Comparison of ENCODE assay signal across 14 mouse cellular contexts in genomic region chr9:118151221-118151507, GRCm38 (mm10). TPM values are rescaled to one million over a fixed set of nuclear protein-coding genes. Genes with fewer than 3 reads are reported as not detected.
A peak's percentile ranks its signal among the peaks of the same experiment; 100 is the strongest.
DNase-seq lines count a peak whose midpoint lies in the region; ATAC-seq and TF ChIP-seq lines count a peak whose summit lies in the region.
"Had no signal": no experiment of that assay in that cellular context is flagged by ENCODE, and none has a peak within 500 bp of the region (broad histone marks: within the 10 kb centered on the region; RNA-seq: fewer than 3 reads in every experiment).

No protein-coding gene starts in this region.

- no peaks in the 10 kb centered on the region for H3K9me3 ChIP-seq in hindbrain, postnatal 0 days (ENCODE audit: low read length)
- H3K9me3 ChIP-seq in hindbrain, embryonic 10.5 days = no peaks in the 10 kb centered on the region
- no peaks in the 10 kb centered on the region for H3K9me3 ChIP-seq in neural tube, embryonic 13.5 days
- no peaks in the 10 kb centered on the region for H3K9me3 ChIP-seq in limb, embryonic 13.5 days
- no peaks in the 10 kb centered on the region for H3K9me3 ChIP-seq in neural tube, embryonic 14.5 days (ENCODE audit: control insufficient read depth, low read length)
- H3K9me3 ChIP-seq: intestine, embryonic 15.5 days had no signal

- no peak for ATAC-seq in hindbrain, postnatal 0 days
- ATAC-seq in neural tube, embryonic 13.5 days (ENCODE audit: low read depth) = no peak
- no peak for ATAC-seq in limb, embryonic 13.5 days (ENCODE audit: low FRiP score, low read depth)
- ATAC-seq in neural tube, embryonic 14.5 days (ENCODE audit: low read depth) = no peak
- ATAC-seq: intestine, embryonic 15.5 days had no signal

- no peak for DNase-seq in hindbrain, postnatal 0 days (ENCODE audit: low spot score)
- no peak for DNase-seq in hindbrain, embryonic 10.5 days (ENCODE audit: low spot score)
- DNase-seq in neural tube, embryonic 10.5 days (ENCODE audit: extremely low spot score, low spot score) = no peak
- DNase-seq in thymus, adult 2 months = no peak
- DNase-seq in spleen, postnatal 36 days (ENCODE audit: low spot score in 2 of 2) = no peak
- DNase-seq: gastrocnemius, postnatal 14 days; lung, adult 18-20 months; lung, postnatal 36 days; right cerebral cortex, postnatal 4 days had no signal

- no peaks in the 10 kb centered on the region for H3K27me3 ChIP-seq in hindbrain, postnatal 0 days (ENCODE audit: insufficient read depth, low read length)
- peaks cover 4% of the 10 kb centered on the region; the same call in 1 of the 2 replicates for H3K27me3 ChIP-seq in hindbrain, embryonic 10.5 days (ENCODE audit: insufficient read depth, poor library complexity, severe bottlenecking)
- no peaks in the 10 kb centered on the region for H3K27me3 ChIP-seq in neural tube, embryonic 13.5 days
- H3K27me3 ChIP-seq in limb, embryonic 13.5 days = no peaks in the 10 kb centered on the region
- H3K27me3 ChIP-seq in neural tube, embryonic 14.5 days (ENCODE audit: control insufficient read depth, insufficient read depth, low read length) = no peaks in the 10 kb centered on the region
- H3K27me3 ChIP-seq in thymus, adult 2 months (ENCODE audit: control insufficient read depth, insufficient read depth, low read length) = no peaks in the 10 kb centered on the region
- H3K27me3 ChIP-seq: intestine, embryonic 15.5 days had no signal

- H3K9ac ChIP-seq in hindbrain, postnatal 0 days (replicated peaks; ENCODE audit: low read length) = no peak overlapping the region
- H3K9ac ChIP-seq in neural tube, embryonic 13.5 days = no peak overlapping the region
- 0 out of 2 replicates have a peak overlapping the region, but pooled peaks have one; percentile 35 for H3K9ac ChIP-seq in limb, embryonic 13.5 days
- H3K9ac ChIP-seq in neural tube, embryonic 14.5 days (replicated peaks; ENCODE audit: low read depth, low read length) = no peak overlapping the region
- H3K9ac ChIP-seq: intestine, embryonic 15.5 days had no signal

- no peak for TF ChIP-seq POLR2A in thymus, adult 2 months (IDR thresholded peaks at IDR 0.05; ENCODE audit: control insufficient read depth, extremely low read depth, insufficient read depth, low read length, poor library complexity)

- H3K4me2 ChIP-seq in hindbrain, postnatal 0 days (ENCODE audit: low read depth, low read length) = peak overlapping the region; percentile 56; the same call in 1 of the 2 replicates
- peak overlapping the region; percentile 66 for H3K4me2 ChIP-seq in neural tube, embryonic 13.5 days
- peak overlapping the region; percentile 66 for H3K4me2 ChIP-seq in limb, embryonic 13.5 days (replicated peaks)
- H3K4me2 ChIP-seq in neural tube, embryonic 14.5 days (ENCODE audit: low read depth, low read length) = peak overlapping the region; percentile 47; the same call in 1 of the 2 replicates

- H3K4me3 ChIP-seq in hindbrain, postnatal 0 days (ENCODE audit: low read length) = no peak overlapping the region
- H3K4me3 ChIP-seq in hindbrain, embryonic 10.5 days = no peak overlapping the region
- no peak overlapping the region for H3K4me3 ChIP-seq in neural tube, embryonic 13.5 days
- H3K4me3 ChIP-seq in limb, embryonic 13.5 days = peak overlapping the region; percentile 77
- no peak overlapping the region for H3K4me3 ChIP-seq in neural tube, embryonic 14.5 days (ENCODE audit: low read depth, low read length)
- H3K4me3 ChIP-seq in thymus, adult 2 months (ENCODE audit: control insufficient read depth, insufficient read depth, low read length) = no peak overlapping the region
- H3K4me3 ChIP-seq: intestine, embryonic 15.5 days had no signal

- H3K27ac ChIP-seq in hindbrain, postnatal 0 days = no peak overlapping the region
- no peak overlapping the region for H3K27ac ChIP-seq in hindbrain, embryonic 10.5 days
- H3K27ac ChIP-seq in neural tube, embryonic 13.5 days (replicated peaks) = no peak overlapping the region
- no peak overlapping the region for H3K27ac ChIP-seq in limb, embryonic 13.5 days
- H3K27ac ChIP-seq in neural tube, embryonic 14.5 days (ENCODE audit: low read depth, low read length) = no peak overlapping the region
- H3K27ac ChIP-seq in thymus, adult 2 months (ENCODE audit: control insufficient read depth, insufficient read depth, low read length) = no peak overlapping the region
- H3K27ac ChIP-seq: intestine, embryonic 15.5 days had no signal

- TF ChIP-seq CTCF in hindbrain, postnatal 0 days (IDR thresholded peaks at IDR 0.05; ENCODE audit: low read depth) = no peak
- no peak for TF ChIP-seq CTCF in thymus, adult 2 months (IDR thresholded peaks at IDR 0.05; ENCODE audit: borderline replicate concordance, control insufficient read depth, extremely low read depth, insufficient read depth, low read length, poor library complexity)

- H3K4me1 ChIP-seq in hindbrain, postnatal 0 days (ENCODE audit: insufficient read depth, low read length) = peaks cover 16% of the 10 kb centered on the region; the same call in 1 of the 2 replicates
- peaks cover 18% of the 10 kb centered on the region for H3K4me1 ChIP-seq in hindbrain, embryonic 10.5 days (replicated peaks)
- peaks cover 25% of the 10 kb centered on the region for H3K4me1 ChIP-seq in neural tube, embryonic 13.5 days (replicated peaks)
- H3K4me1 ChIP-seq in limb, embryonic 13.5 days = peaks cover 20% of the 10 kb centered on the region
- H3K4me1 ChIP-seq in neural tube, embryonic 14.5 days (ENCODE audit: control insufficient read depth, insufficient read depth, low read length) = peaks cover 14% of the 10 kb centered on the region; the same call in 1 of the 2 replicates
- H3K4me1 ChIP-seq in thymus, adult 2 months (replicated peaks; ENCODE audit: control insufficient read depth, insufficient read depth, low read length) = peaks cover 10% of the 10 kb centered on the region

- H3K36me3 ChIP-seq in hindbrain, postnatal 0 days (ENCODE audit: insufficient read depth, low read length) = no peaks in the 10 kb centered on the region
- H3K36me3 ChIP-seq in hindbrain, embryonic 10.5 days = no peaks in the 10 kb centered on the region
- H3K36me3 ChIP-seq in neural tube, embryonic 13.5 days = no peaks in the 10 kb centered on the region
- no peaks in the 10 kb centered on the region for H3K36me3 ChIP-seq in limb, embryonic 13.5 days
- H3K36me3 ChIP-seq in neural tube, embryonic 14.5 days (ENCODE audit: control insufficient read depth, insufficient read depth, low read length) = no peaks in the 10 kb centered on the region
- no peaks in the 10 kb centered on the region for H3K36me3 ChIP-seq in thymus, adult 2 months (ENCODE audit: control insufficient read depth, insufficient read depth, low read length)
- H3K36me3 ChIP-seq: forebrain, embryonic 10.5 days; intestine, embryonic 15.5 days had no signal

- 91% methylated on average over 1 of the region's 1 CpGs for WGBS in hindbrain, postnatal 0 days
- 98% methylated on average over 1 of the region's 1 CpGs for WGBS in hindbrain, embryonic 10.5 days
- WGBS in neural tube, embryonic 13.5 days = 96% methylated on average over 1 of the region's 1 CpGs
- WGBS in limb, embryonic 13.5 days = 82% methylated on average over 1 of the region's 1 CpGs
- 92% methylated on average over 1 of the region's 1 CpGs for WGBS in neural tube, embryonic 14.5 days
- 91% methylated on average over 1 of the region's 1 CpGs for WGBS in thymus, adult 2 months

RNA-seq across cellular contexts. Expression of gene Cmc1, which starts 1.2 kb away (rescaled TPM):
- total RNA-seq in hindbrain, postnatal 0 days (2014; rRNA removed) = 2.0 and 2.3 TPM in 2 replicates
- 44.5 and 51.9 TPM in 2 replicates for polyA plus RNA-seq in hindbrain, postnatal 0 days (2015; fragmentation: Nextera tagmentation; extraction: Ambion mirVana)
- 31.8 and 36.8 TPM in 2 replicates for polyA plus RNA-seq in hindbrain, embryonic 10.5 days (2016; fragmentation: Nextera tagmentation; extraction: Ambion mirVana)
- 47.0 and 47.7 TPM in 2 replicates for polyA plus RNA-seq in neural tube, embryonic 13.5 days (2015; fragmentation: Nextera tagmentation; extraction: Ambion mirVana)
- 36.6 and 40.8 TPM in 2 replicates for polyA plus RNA-seq in limb, embryonic 13.5 days (2015; fragmentation: Nextera tagmentation; extraction: Ambion mirVana)
- 48.5 and 52.4 TPM in 2 replicates for polyA plus RNA-seq in neural tube, embryonic 14.5 days (2014; fragmentation: Nextera tagmentation; extraction: Ambion mirVana)
- 1.6 and 1.9 TPM in 2 replicates for polyA plus RNA-seq in thymus, adult 2 months (2012; rRNA removed)

Comparison
In these comparisons a context has a peak if more than half of its experiments do, and no peak if none do; other contexts are left out.
1. RNA of gene Cmc1, which starts 1.2 kb away (polyA plus RNA-seq): 48.5 to 52.4 TPM in neural tube, embryonic 14.5 days, 47.0 to 47.7 TPM in neural tube, embryonic 13.5 days, 44.5 to 51.9 TPM in hindbrain, postnatal 0 days, 31.8 to 36.8 TPM in hindbrain, embryonic 10.5 days and 36.6 to 40.8 TPM in limb, embryonic 13.5 days; 1.6 to 1.9 TPM in thymus, adult 2 months; every median in the first group is over 10 times any median in the second.
2. Peak in every context shown above with its lines, with median percentiles within 50 percentile points of each other: H3K4me2 ChIP-seq.